ENCODE assay signal across 8 mouse cellular contexts in genomic region chr11:97812491-97812921, GRCm38 (mm10). TPM values are rescaled to one million over a fixed set of nuclear protein-coding genes. Genes with fewer than 3 reads are reported as not detected.
DNase-seq lines count a peak whose midpoint lies in the region; ATAC-seq and TF ChIP-seq lines count a peak whose summit lies in the region.

No protein-coding gene starts in this region.

- H3K4me1 ChIP-seq in lung, postnatal 0 days (ENCODE audit: insufficient read depth, low read depth, low read length) = peaks cover 40% of the 10 kb centered on the region
- peaks cover 87% of the 10 kb centered on the region for H3K4me1 ChIP-seq in limb, embryonic 15.5 days
- peaks cover 86% of the 10 kb centered on the region for H3K4me1 ChIP-seq in stomach, embryonic 16.5 days (ENCODE audit: control insufficient read depth, insufficient read depth, low read length)

- TF ChIP-seq EP300 in lung, postnatal 0 days (IDR thresholded peaks at IDR 0.05) = no peak

- no peak for TF ChIP-seq CTCF in lung, postnatal 0 days (IDR thresholded peaks at IDR 0.05)

- H3K4me2 ChIP-seq in lung, postnatal 0 days (replicated peaks; ENCODE audit: low read depth, low read length) = no peak overlapping the region
- H3K4me2 ChIP-seq in limb, embryonic 15.5 days = no peak overlapping the region
- H3K4me2 ChIP-seq in stomach, embryonic 16.5 days (ENCODE audit: low read depth, low read length) = no peak overlapping the region

- no peaks in the 10 kb centered on the region for H3K9me3 ChIP-seq in lung, postnatal 0 days (ENCODE audit: low read length)
- H3K9me3 ChIP-seq in limb, embryonic 15.5 days = no peaks in the 10 kb centered on the region
- no peaks in the 10 kb centered on the region for H3K9me3 ChIP-seq in stomach, embryonic 16.5 days (replicated peaks; ENCODE audit: control insufficient read depth, low read length)

- H3K36me3 ChIP-seq in lung, postnatal 0 days (ENCODE audit: insufficient read depth, low read length) = peaks cover 8% of the 10 kb centered on the region; the same call in 1 of the 2 replicates
- peaks cover 69% of the 10 kb centered on the region for H3K36me3 ChIP-seq in limb, embryonic 15.5 days
- no peaks in the 10 kb centered on the region for H3K36me3 ChIP-seq in stomach, embryonic 16.5 days (ENCODE audit: control insufficient read depth, insufficient read depth, low read length)

- peak overlapping the region; percentile 14; the same call in 1 of the 2 replicates for H3K27ac ChIP-seq in lung, postnatal 0 days (ENCODE audit: low read length)
- 0 out of 2 replicates have a peak overlapping the region, but pooled peaks have one; percentile 1 for H3K27ac ChIP-seq in limb, embryonic 15.5 days
- H3K27ac ChIP-seq in stomach, embryonic 16.5 days (ENCODE audit: low read length) = peak overlapping the region; percentile 61

- ATAC-seq in lung, postnatal 0 days = no peak
- ATAC-seq in limb, embryonic 15.5 days (ENCODE audit: insufficient number of reproducible peaks, low FRiP score, low TSS enrichment, low read depth) = no peak
- no peak for ATAC-seq in stomach, embryonic 16.5 days (ENCODE audit: insufficient read depth, low FRiP score)

- H3K9ac ChIP-seq in lung, postnatal 0 days (replicated peaks; ENCODE audit: low read depth) = no peak overlapping the region
- no peak overlapping the region for H3K9ac ChIP-seq in limb, embryonic 15.5 days
- H3K9ac ChIP-seq in stomach, embryonic 16.5 days (ENCODE audit: low read length) = peak overlapping the region; percentile 29; the same call in 1 of the 2 replicates

- H3K27me3 ChIP-seq in lung, postnatal 0 days (replicated peaks; ENCODE audit: insufficient read depth, low read length) = no peaks in the 10 kb centered on the region
- no peaks in the 10 kb centered on the region for H3K27me3 ChIP-seq in limb, embryonic 15.5 days
- H3K27me3 ChIP-seq in stomach, embryonic 16.5 days (ENCODE audit: control insufficient read depth, insufficient read depth, low read length) = no peaks in the 10 kb centered on the region

- H3K4me3 ChIP-seq in lung, postnatal 0 days (ENCODE audit: low read depth, low read length) = no peak overlapping the region
- H3K4me3 ChIP-seq in limb, embryonic 15.5 days = no peak overlapping the region
- no peak overlapping the region for H3K4me3 ChIP-seq in stomach, embryonic 16.5 days (replicated peaks; ENCODE audit: low read length)

- DNase-seq in adrenal gland, adult (ENCODE audit: inconsistent age in 2 of 2, low spot score in 1 of 2) = peak; percentile 26 to 52
- DNase-seq in adrenal gland, postnatal 10 days = no peak
- no peak for DNase-seq in lung, postnatal 0 days (ENCODE audit: low spot score)
- DNase-seq in lung, postnatal 14 days = no peak
- DNase-seq in thymus, adult 18-20 months = no peak
- no peak for DNase-seq in kidney, adult 9 months

- WGBS in lung, postnatal 0 days = 17% methylated on average over 3 of the region's 3 CpGs
- WGBS in limb, embryonic 15.5 days = 37% methylated on average over 3 of the region's 3 CpGs
- 48% methylated on average over 3 of the region's 3 CpGs for WGBS in stomach, embryonic 16.5 days

RNA-seq across cellular contexts. Expression of gene Lasp1, which starts 13.7 kb away (rescaled TPM):
- 100 to 1,000 TPM; 107 to 122 TPM for total RNA-seq in adrenal gland, postnatal 10 days (2021)
- 96.4 and 107 TPM in 2 replicates for polyA plus RNA-seq in lung, postnatal 0 days (2015; fragmentation: Nextera tagmentation; extraction: Ambion mirVana)
- 128 and 131 TPM in 2 replicates for polyA plus RNA-seq in limb, embryonic 15.5 days (2015; fragmentation: Nextera tagmentation; extraction: Ambion mirVana)
- polyA plus RNA-seq in stomach, embryonic 16.5 days (2015; fragmentation: Nextera tagmentation; extraction: Ambion mirVana) = 130 and 143 TPM in 2 replicates

RNA-seq across cellular contexts. Expression of gene B230217C12Rik, which starts 28.1 kb away (rescaled TPM):
- total RNA-seq in adrenal gland, postnatal 10 days (2021) = 1 to 10 TPM; 2.0 to 3.1 TPM
- 1.3 and 1.5 TPM in 2 replicates for polyA plus RNA-seq in lung, postnatal 0 days (2015; fragmentation: Nextera tagmentation; extraction: Ambion mirVana)
- polyA plus RNA-seq in limb, embryonic 15.5 days (2015; fragmentation: Nextera tagmentation; extraction: Ambion mirVana) = 4.5 and 5.3 TPM in 2 replicates
- polyA plus RNA-seq in stomach, embryonic 16.5 days (2015; fragmentation: Nextera tagmentation; extraction: Ambion mirVana) = 3.7 and 3.8 TPM in 2 replicates

RNA-seq across cellular contexts. Expression of gene Rpl23, which starts 30.3 kb away (rescaled TPM):
- total RNA-seq in adrenal gland, postnatal 10 days (2021) = 100 to 1,000 TPM; 958 to 975 TPM
- 464 and 478 TPM in 2 replicates for polyA plus RNA-seq in lung, postnatal 0 days (2015; fragmentation: Nextera tagmentation; extraction: Ambion mirVana)
- 447 and 586 TPM in 2 replicates for polyA plus RNA-seq in limb, embryonic 15.5 days (2015; fragmentation: Nextera tagmentation; extraction: Ambion mirVana)
- polyA plus RNA-seq in stomach, embryonic 16.5 days (2015; fragmentation: Nextera tagmentation; extraction: Ambion mirVana) = 439 and 586 TPM in 2 replicates

RNA-seq across cellular contexts. Expression of gene 1700001P01Rik, which starts 36.8 kb away (rescaled TPM):
- under 1 TPM in 1 of 2 experiments, not detected in 1; 0.51 TPM for total RNA-seq in adrenal gland, postnatal 10 days (2021)
- not detected in 2 replicates for polyA plus RNA-seq in lung, postnatal 0 days (2015; fragmentation: Nextera tagmentation; extraction: Ambion mirVana)
- 0.35 TPM in 1 of 2 replicates, not detected in the other for polyA plus RNA-seq in limb, embryonic 15.5 days (2015; fragmentation: Nextera tagmentation; extraction: Ambion mirVana)
- not detected in 2 replicates for polyA plus RNA-seq in stomach, embryonic 16.5 days (2015; fragmentation: Nextera tagmentation; extraction: Ambion mirVana)

RNA-seq across cellular contexts. Expression of gene Cwc25, which starts 46.1 kb away (rescaled TPM):
- 10 to 100 TPM; 19.9 to 20.0 TPM for total RNA-seq in adrenal gland, postnatal 10 days (2021)
- 12.7 and 13.2 TPM in 2 replicates for polyA plus RNA-seq in lung, postnatal 0 days (2015; fragmentation: Nextera tagmentation; extraction: Ambion mirVana)
- polyA plus RNA-seq in limb, embryonic 15.5 days (2015; fragmentation: Nextera tagmentation; extraction: Ambion mirVana) = 17.3 and 19.1 TPM in 2 replicates
- polyA plus RNA-seq in stomach, embryonic 16.5 days (2015; fragmentation: Nextera tagmentation; extraction: Ambion mirVana) = 15.0 and 16.3 TPM in 2 replicates

Comparison
In these comparisons a context has a peak if more than half of its experiments do, and no peak if none do; other contexts are left out.
1. DNase-seq: peak in adrenal gland, adult (2 of 2); none in adrenal gland, postnatal 10 days (single experiment), lung, postnatal 0 days (single experiment), lung, postnatal 14 days (single experiment), thymus, adult 18-20 months (0 of 2) and kidney, adult 9 months (single experiment).
2. H3K27ac ChIP-seq: peak in every context shown above with its lines; median percentile 61 in stomach, embryonic 16.5 days; 14 in lung, postnatal 0 days; 1 in limb, embryonic 15.5 days.